Mouse (Mus musculus) limb, embryonic 12.5 days (tissue): ENCODE results near the gene Ccdc78. TPM values are rescaled to one million over a fixed set of nuclear protein-coding genes. Genes with fewer than 3 reads are reported as not detected.
"Not testable (repeated sequence)": the region's sequence is repeated elsewhere in the genome, so short reads cannot be mapped to it uniquely, and the experiment has no call there.

ENCODE experiments used
- ATAC-seq: fragments of 200-750 bp; cut with Nextera tagmentation; 2 replicates; pipeline ENCODE4 v1.8.0; 2017; ENCODE audit warnings: low read depth, moderate TSS enrichment; ENCODE audit not compliant: insufficient number of reproducible peaks, insufficient read depth, low FRiP score, low TSS enrichment
- H3K27ac ChIP-seq: fragments of 300-500 bp; sonication (generic); 2 replicates; pipeline ENCODE4 v1.5.1; 2016; ENCODE audit warnings: mild to moderate bottlenecking, moderate library complexity
- H3K27me3 ChIP-seq: fragments of 300-500 bp; sonication (generic); 2 replicates; pipeline ENCODE4 v1.6.1; 2016; ENCODE audit warnings: mild to moderate bottlenecking, moderate library complexity
- H3K36me3 ChIP-seq: fragments of 300-500 bp; sonication (generic); 2 replicates; pipeline ENCODE4 v1.6.1; 2016; ENCODE audit warnings: mild to moderate bottlenecking, moderate library complexity
- H3K4me1 ChIP-seq: fragments of 300-500 bp; sonication (generic); replicated peaks from 2 replicates; pipeline ENCODE4 v1.6.1; 2016
- H3K4me2 ChIP-seq: fragments of 300-500 bp; sonication (generic); 2 replicates; pipeline ENCODE4 v1.6.1; 2016; ENCODE audit warnings: mild to moderate bottlenecking, moderate library complexity
- H3K4me3 ChIP-seq: fragments of 300-500 bp; sonication (generic); replicated peaks from 2 replicates; pipeline ENCODE4 v1.5.1; 2016; ENCODE audit warnings: mild to moderate bottlenecking
- H3K9ac ChIP-seq: fragments of 300-500 bp; sonication (generic); replicated peaks from 2 replicates; pipeline ENCODE4 v1.6.1; 2016; ENCODE audit warnings: mild to moderate bottlenecking, moderate library complexity
- H3K9me3 ChIP-seq: fragments of 300-500 bp; sonication (generic); 2 replicates; pipeline ENCODE4 v1.6.1; 2016; ENCODE audit warnings: mild to moderate bottlenecking, moderate library complexity
- WGBS: fragments of 180-500 bp; shearing (Covaris S2); methylation state at CpG from one replicate; pipeline ENCODE4 v1.1.7; 2016; 5-methylcytosine and 5-hydroxymethylcytosine counted together
- polyA plus RNA-seq: library from polyadenylated mRNA; unstranded; fragments of >200 nt; fragmentation: Nextera tagmentation; extraction: Ambion mirVana; gene quantifications from 2 replicates; pipeline ENCODE4 v1.2.1, GENCODE M21; 2016

Ccdc78 gene
- polyA plus RNA-seq, result 0.13 and 0.39 TPM in 2 replicates

GRCm38 (mm10) chr17:25786280-25786679 is at the start of gene Ccdc78:
Gene Ccdc78, plus strand, starts transcription at chr17:25786580.
- no peaks in the 10 kb centered on the region for H3K9me3 ChIP-seq
- H3K4me3 ChIP-seq, result peak within 1 kb of the TSS; percentile 64
- peak within 1 kb of the TSS; percentile 82 for H3K4me2 ChIP-seq
- H3K27ac ChIP-seq, result peak within 1 kb of the TSS; percentile 95
- 85% methylated on average over 3 of the region's 3 CpGs for WGBS
- H3K27me3 ChIP-seq, result no peaks in the 10 kb centered on the region
- peak within 1 kb of the TSS; percentile 78 for H3K9ac ChIP-seq
- peaks cover 32% of the 10 kb centered on the region for H3K4me1 ChIP-seq
- ATAC-seq, result no peak
- peaks cover 63% of the 10 kb centered on the region for H3K36me3 ChIP-seq

GRCm38 (mm10) chr17:25738861-25739260 is 47.5 kb upstream of the Ccdc78 start:
- Histone ChIP-seq H3K4me2 (no peak overlapping the region), H3K9me3 (no peaks in the 10 kb centered on the region), H3K9ac (no peak overlapping the region), H3K4me3 (no peak overlapping the region), H3K4me1 (no peaks in the 10 kb centered on the region), H3K36me3 (no peaks in the 10 kb centered on the region), H3K27me3 (0 out of 2 replicates have a peak, but pooled peaks cover 9% of the 10 kb centered on the region), H3K27ac (no peak overlapping the region)
- 80% methylated on average over 7 of the region's 7 CpGs for WGBS
- no peak for ATAC-seq

GRCm38 (mm10) chr17:25741471-25741870 is 44.9 kb upstream of the Ccdc78 start:
- not testable (repeated sequence) for H3K27ac ChIP-seq, H3K9ac ChIP-seq, ATAC-seq, H3K4me3 ChIP-seq, H3K9me3 ChIP-seq, H3K36me3 ChIP-seq, H3K4me1 ChIP-seq, H3K4me2 ChIP-seq, H3K27me3 ChIP-seq
- 75% methylated on average over 12 of the region's 12 CpGs for WGBS

GRCm38 (mm10) chr17:25743831-25744230 is 42.5 kb upstream of the Ccdc78 start:
- ATAC-seq, result no peak
- Histone ChIP-seq H3K4me1 (no peaks in the 10 kb centered on the region), H3K27me3 (0 out of 2 replicates have a peak, but pooled peaks cover 9% of the 10 kb centered on the region), H3K9ac (no peak overlapping the region), H3K27ac (no peak overlapping the region), H3K4me2 (no peak overlapping the region), H3K36me3 (no peaks in the 10 kb centered on the region), H3K9me3 (no peaks in the 10 kb centered on the region), H3K4me3 (no peak overlapping the region)
- WGBS, result 91% methylated on average over 9 of the region's 9 CpGs

- Histone ChIP-seq H3K4me1 (no peaks in the 10 kb centered on the region), H3K36me3 (no peaks in the 10 kb centered on the region), H3K9ac (no peak overlapping the region), H3K27ac (no peak overlapping the region), H3K4me3 (no peak overlapping the region), H3K4me2 (no peak overlapping the region), H3K27me3 (0 out of 2 replicates have a peak, but pooled peaks cover 9% of the 10 kb centered on the region), H3K9me3 (no peaks in the 10 kb centered on the region)
- 78% methylated on average over 10 of the region's 10 CpGs for WGBS
- no peak for ATAC-seq
Observed at GRCm38 (mm10) chr17:25744311-25744710, 42.1 kb upstream of the Ccdc78 start.

- H3K4me1 ChIP-seq, result peaks cover 6% of the 10 kb centered on the region; the same call in 1 of the 2 replicates
- H3K27ac ChIP-seq, result no peak overlapping the region
- H3K4me3 ChIP-seq, result no peak overlapping the region
- no peak overlapping the region for H3K4me2 ChIP-seq
- H3K36me3 ChIP-seq, result no peaks in the 10 kb centered on the region
- 91% methylated on average over 4 of the region's 4 CpGs for WGBS
- H3K9ac ChIP-seq, result no peak overlapping the region
- H3K27me3 ChIP-seq, result no peaks in the 10 kb centered on the region
- no peak for ATAC-seq
- H3K9me3 ChIP-seq, result no peaks in the 10 kb centered on the region
Observed at GRCm38 (mm10) chr17:25748238-25748637, 38.1 kb upstream of the Ccdc78 start.

- no peaks in the 10 kb centered on the region for H3K27me3 ChIP-seq
- ATAC-seq, result no peak
- no peak overlapping the region for H3K4me2 ChIP-seq
- 78% methylated on average over 6 of the region's 6 CpGs for WGBS
- no peak overlapping the region for H3K9ac ChIP-seq
- no peaks in the 10 kb centered on the region for H3K36me3 ChIP-seq
- H3K4me3 ChIP-seq, result no peak overlapping the region
- peaks cover 6% of the 10 kb centered on the region; the same call in 1 of the 2 replicates for H3K4me1 ChIP-seq
- no peaks in the 10 kb centered on the region for H3K9me3 ChIP-seq
- no peak overlapping the region for H3K27ac ChIP-seq
Observed at GRCm38 (mm10) chr17:25749314-25749713, 37.1 kb upstream of the Ccdc78 start.

GRCm38 (mm10) chr17:25751446-25751845 is 34.9 kb upstream of the Ccdc78 start:
- Histone ChIP-seq H3K4me2 (no peak overlapping the region), H3K4me1 (peaks cover 16% of the 10 kb centered on the region), H3K27me3 (no peaks in the 10 kb centered on the region), H3K27ac (no peak overlapping the region), H3K9me3 (no peaks in the 10 kb centered on the region), H3K4me3 (no peak overlapping the region), H3K36me3 (no peaks in the 10 kb centered on the region), H3K9ac (peak overlapping the region; percentile 35; the same call in 1 of the 2 replicates)
- no peak for ATAC-seq
- 59% methylated on average over 5 of the region's 5 CpGs for WGBS

- H3K9ac ChIP-seq, result no peak within 1 kb of the TSS
- no peaks in the 10 kb centered on the region for H3K9me3 ChIP-seq
- peaks cover 16% of the 10 kb centered on the region for H3K4me1 ChIP-seq
- ATAC-seq, result 0 out of 2 replicates have a peak, but pooled peaks have one; percentile 9
- no peak within 1 kb of the TSS for H3K4me3 ChIP-seq
- H3K27ac ChIP-seq, result no peak within 1 kb of the TSS
- H3K36me3 ChIP-seq, result no peaks in the 10 kb centered on the region
- no peak within 1 kb of the TSS for H3K4me2 ChIP-seq
- WGBS, result 84% methylated on average over 9 of the region's 9 CpGs
- no peaks in the 10 kb centered on the region; the same call in 1 of the 2 replicates for H3K27me3 ChIP-seq
Observed at GRCm38 (mm10) chr17:25754241-25754640, 32.1 kb upstream of the Ccdc78 start, which contains the start of gene Msln. Gene Msln, minus strand, starts transcription at chr17:25754378.

- no peaks in the 10 kb centered on the region for H3K36me3 ChIP-seq
- H3K9me3 ChIP-seq, result no peaks in the 10 kb centered on the region
- H3K27me3 ChIP-seq, result no peaks in the 10 kb centered on the region; the same call in 1 of the 2 replicates
- no peak for ATAC-seq
- peaks cover 16% of the 10 kb centered on the region for H3K4me1 ChIP-seq
- H3K4me3 ChIP-seq, result no peak overlapping the region
- H3K9ac ChIP-seq, result no peak overlapping the region
- no peak overlapping the region for H3K4me2 ChIP-seq
- H3K27ac ChIP-seq, result no peak overlapping the region
- 86% methylated on average over 4 of the region's 4 CpGs for WGBS
Observed at GRCm38 (mm10) chr17:25755086-25755485, 31.3 kb upstream of the Ccdc78 start.

GRCm38 (mm10) chr17:25755627-25756377 is 30.6 kb upstream of the Ccdc78 start:
- no peak overlapping the region for H3K9ac ChIP-seq
- WGBS, result 42% methylated on average over 4 of the region's 4 CpGs
- no peaks in the 10 kb centered on the region; the same call in 1 of the 2 replicates for H3K27me3 ChIP-seq
- H3K27ac ChIP-seq, result no peak overlapping the region
- H3K9me3 ChIP-seq, result no peaks in the 10 kb centered on the region
- H3K4me1 ChIP-seq, result peaks cover 16% of the 10 kb centered on the region
- H3K4me2 ChIP-seq, result no peak overlapping the region
- ATAC-seq, result no peak
- no peaks in the 10 kb centered on the region for H3K36me3 ChIP-seq
- H3K4me3 ChIP-seq, result no peak overlapping the region
